Mouse (Mus musculus) embryonic facial prominence, embryonic 14.5 days (tissue): Measurements from ENCODE around the gene Csnk2b. TPM values are rescaled to one million over a fixed set of nuclear protein-coding genes. Genes with fewer than 3 reads are reported as not detected.

ENCODE experiments used
- ATAC-seq: fragments of 200-750 bp; cut with Nextera tagmentation; 2 replicates; pipeline ENCODE4 v1.8.0; 2017; ENCODE audit warnings: low read depth, moderate number of reproducible peaks, moderate TSS enrichment
- DNase-seq: peaks from one replicate; pipeline ENCODE4 v3.0.0-alpha.2; 2015; ENCODE audit warnings: low spot score
- H3K27ac ChIP-seq: fragments of 300-500 bp; sonication (generic); replicated peaks from 2 replicates; pipeline ENCODE4 v1.5.1; 2014; ENCODE audit warnings: low read depth, mild to moderate bottlenecking, low read length, moderate library complexity
- H3K27me3 ChIP-seq: fragments of 300-500 bp; sonication (generic); replicated peaks from 2 replicates; pipeline ENCODE4 v1.6.1; 2014; ENCODE audit warnings: low read length; ENCODE audit not compliant: control insufficient read depth, insufficient read depth
- H3K36me3 ChIP-seq: fragments of 300-500 bp; sonication (generic); 2 replicates; pipeline ENCODE4 v1.6.1; 2014; ENCODE audit warnings: low read length, mixed read lengths; ENCODE audit not compliant: control insufficient read depth, insufficient read depth
- H3K4me1 ChIP-seq: fragments of 300-500 bp; sonication (generic); 2 replicates; pipeline ENCODE4 v1.6.1; 2014; ENCODE audit warnings: antibody characterized with exemption, low read length; ENCODE audit not compliant: control insufficient read depth, insufficient read depth
- H3K4me2 ChIP-seq: fragments of 300-500 bp; sonication (generic); 2 replicates; pipeline ENCODE4 v1.6.1; 2014; ENCODE audit warnings: low read depth, mild to moderate bottlenecking, low read length, moderate library complexity, mixed read lengths
- H3K4me3 ChIP-seq: fragments of 300-500 bp; sonication (generic); 2 replicates; pipeline ENCODE4 v1.5.1; 2014; ENCODE audit warnings: low read depth, mild to moderate bottlenecking, low read length
- H3K9ac ChIP-seq: fragments of 300-500 bp; sonication (generic); 2 replicates; pipeline ENCODE4 v1.6.1; 2014; ENCODE audit warnings: low read depth, mild to moderate bottlenecking, low read length, moderate library complexity, mixed read lengths
- H3K9me3 ChIP-seq: fragments of 300-500 bp; sonication (generic); 2 replicates; pipeline ENCODE4 v1.6.1; 2016; ENCODE audit warnings: low read length; ENCODE audit not compliant: control insufficient read depth
- WGBS: fragments of 180-500 bp; shearing (Covaris S2); extraction: QIAGEN DNeasy Blood & Tissue Kit; methylation state at CpG from one replicate; pipeline ENCODE4 v1.1.7; 2014; 5-methylcytosine and 5-hydroxymethylcytosine counted together
- polyA plus RNA-seq: library from polyadenylated mRNA; unstranded; fragments of >200 nt; fragmentation: Nextera tagmentation; extraction: Ambion mirVana; gene quantifications from 2 replicates; pipeline ENCODE4 v1.2.1, GENCODE M21; 2014

The Csnk2b gene
- polyA plus RNA-seq, 1 experiment from 2014 or later: 279 TPM

- Histone ChIP-seq H3K9me3 (no peaks in the 10 kb centered on the region), H3K27ac (no peak overlapping the region), H3K4me2 (no peak overlapping the region), H3K36me3 (peaks cover 100% of the 10 kb centered on the region), H3K9ac (no peak overlapping the region), H3K4me3 (no peak overlapping the region), H3K4me1 (no peaks in the 10 kb centered on the region), H3K27me3 (no peaks in the 10 kb centered on the region)
- ATAC-seq (no peak), DNase-seq (no peak)
- WGBS: 90% methylated on average over 33 of the region's 33 CpGs
Observed at GRCm38 (mm10) chr17:35156461-35157200, 34.8 kb upstream of the Csnk2b start.

GRCm38 (mm10) chr17:35155451-35155850, 33.6 kb upstream of the Csnk2b start:
- Histone ChIP-seq H3K9me3 (no peaks in the 10 kb centered on the region), H3K27me3 (no peaks in the 10 kb centered on the region)
- 92% methylated on average over 12 of the region's 12 CpGs for WGBS

GRCm38 (mm10) chr17:35154616-35155015, 32.8 kb upstream of the Csnk2b start:
- 0 out of 2 replicates have a peak, but pooled peaks have one; percentile 3 for ATAC-seq
- Histone ChIP-seq H3K9ac (no peak overlapping the region), H3K9me3 (no peaks in the 10 kb centered on the region), H3K4me3 (no peak overlapping the region), H3K27ac (0 out of 2 replicates have a peak overlapping the region, but pooled peaks have one; percentile 30), H3K27me3 (no peaks in the 10 kb centered on the region), H3K4me1 (no peaks in the 10 kb centered on the region), H3K36me3 (peaks cover 98% of the 10 kb centered on the region), H3K4me2 (no peak overlapping the region)
- 89% methylated on average over 7 of the region's 7 CpGs for WGBS
- DNase-seq: no peak

More at GRCm38 (mm10) chr17:35155451-35155850, 33.6 kb upstream of the Csnk2b start:
- Histone ChIP-seq H3K36me3 (peaks cover 98% of the 10 kb centered on the region), H3K4me3 (no peak overlapping the region), H3K4me2 (no peak overlapping the region), H3K9ac (peak overlapping the region; percentile 46; the same call in 1 of the 2 replicates), H3K4me1 (no peaks in the 10 kb centered on the region), H3K27ac (peak overlapping the region; percentile 5; the same call in 1 of the 2 replicates)
- ATAC-seq (no peak), DNase-seq (no peak)

GRCm38 (mm10) chr17:35153931-35154330, 32.1 kb upstream of the Csnk2b start:
- no peak overlapping the region for H3K4me2 ChIP-seq
- DNase-seq: peak; percentile 56
- WGBS: 60% methylated on average over 3 of the region's 4 CpGs
- no peak overlapping the region for H3K4me3 ChIP-seq
- H3K27me3 ChIP-seq: no peaks in the 10 kb centered on the region
- H3K9me3 ChIP-seq: no peaks in the 10 kb centered on the region
- H3K9ac ChIP-seq: no peak overlapping the region
- ATAC-seq: 0 out of 2 replicates have a peak, but pooled peaks have one; percentile 13
- H3K36me3 ChIP-seq: peaks cover 98% of the 10 kb centered on the region
- H3K4me1 ChIP-seq: no peaks in the 10 kb centered on the region
- H3K27ac ChIP-seq: 0 out of 2 replicates have a peak overlapping the region, but pooled peaks have one; percentile 30

DNA sequence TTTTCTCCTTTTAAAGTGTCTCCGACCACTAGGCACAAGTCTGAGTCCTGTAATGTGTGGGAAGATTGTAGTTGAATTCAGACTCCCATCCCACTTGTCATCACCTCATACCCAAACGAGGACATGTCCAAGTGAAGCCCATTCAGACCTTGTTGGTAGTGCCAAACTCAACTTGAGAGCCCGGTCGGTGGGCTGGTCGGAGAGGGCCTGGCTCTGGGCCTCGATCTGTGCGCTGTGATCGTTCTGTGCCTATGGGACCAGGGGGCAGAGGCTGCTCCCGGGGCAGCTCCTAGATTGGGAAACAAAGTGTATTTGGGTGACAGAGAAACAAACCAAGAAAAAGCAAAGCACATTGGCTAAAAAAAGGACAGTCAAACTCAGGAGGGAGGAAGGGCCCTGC, 31.2 kb upstream of the Csnk2b start:
- H3K4me1 ChIP-seq: no peaks in the 10 kb centered on the region
- ATAC-seq: no peak
- H3K4me3 ChIP-seq: no peak overlapping the region
- no peak for DNase-seq
- H3K27ac ChIP-seq: no peak overlapping the region
- no peaks in the 10 kb centered on the region for H3K27me3 ChIP-seq
- WGBS: 87% methylated on average over 9 of the region's 9 CpGs
- no peak overlapping the region for H3K9ac ChIP-seq
- H3K36me3 ChIP-seq: peaks cover 98% of the 10 kb centered on the region
- no peaks in the 10 kb centered on the region for H3K9me3 ChIP-seq
- no peak overlapping the region for H3K4me2 ChIP-seq

GRCm38 (mm10) chr17:35152121-35152520, 30.3 kb upstream of the Csnk2b start:
- no peaks in the 10 kb centered on the region for H3K27me3 ChIP-seq
- no peak overlapping the region for H3K9ac ChIP-seq
- DNase-seq (no peak), ATAC-seq (no peak)
- no peak overlapping the region for H3K4me3 ChIP-seq
- H3K4me2 ChIP-seq: no peak overlapping the region
- H3K36me3 ChIP-seq: peaks cover 98% of the 10 kb centered on the region
- H3K4me1 ChIP-seq: no peaks in the 10 kb centered on the region
- no peaks in the 10 kb centered on the region for H3K9me3 ChIP-seq
- H3K27ac ChIP-seq: no peak overlapping the region
- 95% methylated on average over 4 of the region's 4 CpGs for whole genome bisulfite sequencing

DNA sequence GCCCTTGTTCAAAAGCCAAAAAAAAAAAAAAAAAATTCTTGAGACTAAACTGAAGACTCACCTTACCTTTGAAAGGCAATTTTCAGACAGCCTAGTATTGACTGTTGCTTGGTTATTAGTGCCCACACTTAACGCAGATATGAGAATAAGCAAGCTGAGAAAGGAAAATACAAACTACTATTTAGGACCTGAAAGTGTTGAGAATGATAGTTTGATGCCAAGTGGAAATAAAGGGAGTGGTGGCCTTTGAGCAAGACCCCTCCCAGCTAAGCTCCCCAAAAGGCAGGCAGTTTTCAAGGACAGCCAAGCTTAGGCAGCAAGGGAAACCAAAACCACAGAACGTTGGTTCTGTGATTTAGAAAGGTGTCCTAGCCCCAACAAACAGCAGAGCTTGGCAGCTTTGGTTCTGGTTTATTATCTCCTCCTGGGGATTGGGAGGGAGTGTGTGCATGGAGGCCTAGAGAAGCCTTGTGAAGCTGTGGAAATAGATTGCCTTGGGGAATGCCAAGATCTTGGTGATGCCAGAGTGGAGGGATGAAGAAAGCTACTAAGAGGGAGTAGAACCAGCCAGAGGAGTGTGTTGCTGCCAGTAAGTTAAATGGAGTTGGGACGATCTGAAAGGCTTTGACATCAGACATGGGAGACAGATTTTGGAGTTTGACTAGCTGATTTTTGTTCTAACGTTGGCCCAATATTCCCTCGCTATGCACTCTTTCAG, 26.2 kb upstream of the Csnk2b start:
- Histone ChIP-seq H3K4me2 (no peak overlapping the region), H3K9me3 (no peaks in the 10 kb centered on the region), H3K9ac (no peak overlapping the region), H3K36me3 (peaks cover 98% of the 10 kb centered on the region), H3K27ac (0 out of 2 replicates have a peak overlapping the region, but pooled peaks have one; percentile 15), H3K4me3 (no peak overlapping the region), H3K4me1 (no peaks in the 10 kb centered on the region), H3K27me3 (no peaks in the 10 kb centered on the region)
- WGBS: 73% methylated on average over 5 of the region's 5 CpGs
- no peak for DNase-seq
- ATAC-seq: no peak

GRCm38 (mm10) chr17:35147348-35147747, 25.5 kb upstream of the Csnk2b start:
- Histone ChIP-seq H3K36me3 (peaks cover 98% of the 10 kb centered on the region), H3K9me3 (no peaks in the 10 kb centered on the region), H3K27ac (no peak overlapping the region), H3K27me3 (no peaks in the 10 kb centered on the region), H3K4me3 (no peak overlapping the region), H3K4me2 (no peak overlapping the region), H3K9ac (no peak overlapping the region), H3K4me1 (no peaks in the 10 kb centered on the region)
- ATAC-seq (no peak), DNase-seq (no peak)
- 47% methylated on average over 3 of the region's 3 CpGs for WGBS
